Mouse (Mus musculus): ENCODE results near the gene Disp2. TPM values are rescaled to one million over a fixed set of nuclear protein-coding genes. Genes with fewer than 3 reads are reported as not detected.
A peak's percentile ranks its signal among the peaks of the same experiment; 100 is the strongest.

The Disp2 gene
- polyA plus RNA-seq, 1 experiment from 2014 or later = 13.6 TPM

DNA sequence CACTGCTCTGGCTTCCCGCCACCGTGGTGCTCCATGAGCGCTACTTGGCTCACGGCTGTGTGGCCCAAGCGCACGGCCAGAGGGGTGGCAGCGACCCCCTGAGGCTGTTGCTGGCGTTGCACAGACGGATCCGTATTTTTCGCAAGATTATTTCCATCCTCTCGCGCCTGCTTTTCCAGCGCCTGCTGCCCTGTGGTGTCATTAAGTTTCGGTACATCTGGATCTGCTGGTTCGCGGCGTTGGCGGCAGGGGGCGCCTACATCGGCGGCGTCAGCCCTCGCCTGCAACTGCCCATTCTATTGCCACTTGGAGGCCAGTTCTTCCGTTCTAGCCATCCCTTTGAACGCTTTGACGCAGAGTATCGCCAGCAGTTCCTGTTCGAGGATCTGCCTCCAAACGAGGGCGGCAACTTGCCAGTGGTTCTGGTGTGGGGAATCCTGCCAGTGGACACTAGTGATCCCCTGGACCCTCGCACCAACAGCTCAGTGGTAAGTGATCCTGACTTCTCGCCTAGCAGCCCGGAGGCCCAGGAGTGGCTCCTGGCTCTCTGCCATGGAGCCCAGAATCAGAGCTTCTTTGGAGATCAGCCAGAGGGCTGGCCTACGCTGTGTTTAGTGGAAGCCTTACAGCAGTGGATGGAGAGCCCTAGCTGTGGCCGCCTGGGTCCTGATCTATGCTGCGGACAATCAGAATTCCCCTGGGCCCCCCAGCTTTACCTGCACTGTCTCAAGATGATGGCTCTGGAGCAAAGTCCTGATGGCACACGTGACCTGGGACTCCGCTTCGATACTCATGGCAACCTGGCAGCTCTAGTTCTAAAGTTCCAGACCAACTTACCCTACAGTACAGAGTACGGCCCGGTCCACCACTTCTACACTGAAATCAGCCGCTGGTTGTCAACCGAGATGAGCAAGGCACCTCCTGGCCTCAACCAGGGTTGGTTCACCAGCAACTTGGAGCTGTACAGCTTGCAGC, 11.3 kb downstream of the Disp2 start:
- Histone ChIP-seq H3K9ac (0 out of 2 replicates have a peak overlapping the region, but pooled peaks have one; percentile 5), H3K9me3 (replicated peaks) (no peaks in the 10 kb centered on the region), H3K27me3 (no peaks in the 10 kb centered on the region), H3K27ac (no peak overlapping the region), H3K4me3 (peak overlapping the region; percentile 6; the same call in 1 of the 2 replicates), H3K36me3 (ENCODE audit: poor library complexity, severe bottlenecking) (peaks cover 36% of the 10 kb centered on the region), H3K4me2 (peak overlapping the region; percentile 45), H3K4me1 (peaks cover 21% of the 10 kb centered on the region)
- peak; percentile 68 for ATAC-seq
- 25% methylated on average over 44 of the region's 44 CpGs for WGBS

DNA sequence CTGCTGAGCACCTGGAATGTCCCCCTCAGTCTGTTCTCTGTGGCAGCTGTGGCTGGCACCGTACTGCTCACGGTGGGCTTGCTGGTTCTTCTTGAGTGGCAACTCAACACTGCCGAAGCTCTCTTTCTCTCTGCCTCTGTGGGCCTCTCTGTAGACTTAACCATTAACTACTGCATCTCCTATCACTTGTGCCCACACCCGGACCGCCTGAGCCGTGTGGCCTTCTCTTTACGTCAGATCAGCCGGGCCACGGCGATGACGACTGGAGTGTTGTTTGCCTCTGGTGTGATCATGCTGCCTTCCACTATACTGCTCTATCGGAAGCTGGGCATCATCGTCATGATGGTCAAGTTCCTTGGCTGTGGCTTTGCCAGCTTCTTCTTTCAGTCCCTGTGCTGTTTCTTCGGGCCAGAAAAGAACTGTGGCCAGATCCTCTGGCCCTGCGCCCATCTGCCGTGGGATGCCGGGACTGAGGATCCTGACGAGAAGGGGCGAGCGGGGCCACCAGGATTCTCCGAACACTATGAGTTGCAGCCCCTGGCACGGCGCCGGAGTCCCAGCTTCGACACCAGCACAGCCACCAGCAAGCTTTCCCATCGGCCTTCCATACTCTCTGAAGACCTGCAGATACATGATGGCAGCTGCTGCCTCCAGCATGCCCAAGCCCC, 12.2 kb downstream of the Disp2 start:
- H3K4me1 ChIP-seq = peaks cover 21% of the 10 kb centered on the region
- H3K27ac ChIP-seq = no peak overlapping the region
- WGBS = 96% methylated on average over 26 of the region's 26 CpGs
- H3K9ac ChIP-seq = no peak overlapping the region
- H3K27me3 ChIP-seq = no peaks in the 10 kb centered on the region
- no peak for ATAC-seq
- H3K4me3 ChIP-seq = no peak overlapping the region
- no peaks in the 10 kb centered on the region for H3K9me3 ChIP-seq (replicated peaks)
- H3K36me3 ChIP-seq (ENCODE audit: poor library complexity, severe bottlenecking) = peaks cover 29% of the 10 kb centered on the region
- no peak overlapping the region for H3K4me2 ChIP-seq

DNA sequence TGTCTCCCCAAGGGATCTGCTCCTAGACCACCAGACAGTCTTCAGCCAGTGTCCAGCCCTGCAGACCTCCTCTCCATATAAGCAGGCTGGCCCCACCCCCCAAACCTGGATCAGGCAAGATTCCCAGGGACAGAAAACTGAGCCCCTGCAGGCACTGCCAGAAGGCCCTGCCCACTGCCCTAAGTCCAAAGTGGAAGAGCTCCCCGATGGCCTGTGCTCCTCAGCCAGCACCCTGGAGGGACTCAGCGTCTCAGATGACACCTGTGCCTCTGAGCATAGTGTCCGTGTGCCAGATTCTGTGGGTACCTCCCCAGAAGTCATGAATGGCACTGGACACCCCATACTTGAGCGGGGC, 12.7 kb downstream of the Disp2 start:
- H3K36me3 ChIP-seq (ENCODE audit: poor library complexity, severe bottlenecking) = peaks cover 24% of the 10 kb centered on the region
- 85% methylated on average over 4 of the region's 4 CpGs for WGBS
- ATAC-seq = no peak

DNA sequence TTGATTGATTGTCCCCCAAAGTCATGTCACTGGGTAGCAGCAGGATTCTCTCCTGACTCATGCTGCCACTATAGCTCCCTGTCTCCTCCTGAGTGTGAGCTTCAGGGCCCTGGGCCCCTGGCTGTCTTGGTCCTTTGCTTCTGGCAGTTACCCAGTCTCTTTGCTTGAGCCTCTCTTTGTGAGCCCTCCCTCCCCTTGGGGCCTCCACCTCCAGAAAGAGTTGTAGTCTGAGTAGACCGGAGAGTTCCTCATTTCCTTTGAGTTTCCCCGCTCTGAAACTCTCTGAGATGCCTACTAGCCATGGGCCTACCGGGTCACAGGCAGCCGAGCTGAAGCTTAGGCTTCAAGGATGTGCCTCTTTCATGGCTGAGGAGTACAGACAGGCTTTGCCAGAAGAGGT, 14.1 kb downstream of the Disp2 start:
- Histone ChIP-seq H3K9me3 (replicated peaks) (no peaks in the 10 kb centered on the region), H3K27ac (no peak overlapping the region), H3K36me3 (ENCODE audit: poor library complexity, severe bottlenecking) (peaks cover 15% of the 10 kb centered on the region), H3K4me1 (peaks cover 21% of the 10 kb centered on the region), H3K4me2 (no peak overlapping the region), H3K9ac (no peak overlapping the region), H3K27me3 (no peaks in the 10 kb centered on the region; the same call in 1 of the 2 replicates), H3K4me3 (no peak overlapping the region)
- no peak for ATAC-seq
- WGBS = 87% methylated on average over 4 of the region's 4 CpGs

More for the DNA sequence above, 12.7 kb downstream of the Disp2 start:
- H3K27me3 ChIP-seq = no peaks in the 10 kb centered on the region
- no peak overlapping the region for H3K4me2 ChIP-seq
- no peak overlapping the region for H3K9ac ChIP-seq
- H3K27ac ChIP-seq = no peak overlapping the region
- H3K4me3 ChIP-seq = no peak overlapping the region
- H3K4me1 ChIP-seq = peaks cover 21% of the 10 kb centered on the region
- H3K9me3 ChIP-seq (replicated peaks) = no peaks in the 10 kb centered on the region

DNA sequence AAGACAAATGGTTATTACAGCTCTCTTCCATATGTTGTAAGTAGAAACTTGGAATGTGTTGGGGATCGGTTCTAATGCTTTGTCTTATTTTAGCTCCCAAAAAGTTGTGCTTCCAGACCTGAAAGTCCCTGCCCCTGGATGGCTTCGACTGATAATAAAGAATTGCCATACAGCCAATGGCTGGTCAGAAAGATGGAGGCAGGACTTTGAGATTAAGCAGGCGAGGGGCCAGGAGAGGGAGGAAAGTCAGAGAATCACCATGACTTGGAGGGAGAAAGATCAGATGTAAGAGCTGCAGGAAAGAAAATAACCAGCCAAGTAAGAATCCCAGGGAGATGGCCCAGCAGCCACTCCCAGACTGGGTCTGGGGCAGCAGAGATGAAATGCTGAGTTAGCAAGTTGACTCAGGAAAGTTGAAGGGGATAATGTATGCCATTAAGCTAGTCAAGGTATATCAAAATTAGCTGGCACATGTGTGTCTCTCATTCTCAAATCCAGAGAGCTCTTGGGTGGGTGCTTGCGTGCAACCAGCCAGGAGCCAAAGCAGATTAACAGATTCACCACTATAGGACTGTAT, 23.1 kb downstream of the Disp2 start:
- Histone ChIP-seq H3K9ac (no peak overlapping the region), H3K27ac (no peak overlapping the region), H3K4me3 (no peak overlapping the region), H3K27me3 (peaks cover 3% of the 10 kb centered on the region; the same call in 1 of the 2 replicates), H3K4me2 (no peak overlapping the region), H3K9me3 (replicated peaks) (no peaks in the 10 kb centered on the region), H3K36me3 (ENCODE audit: poor library complexity, severe bottlenecking) (no peaks in the 10 kb centered on the region), H3K4me1 (no peaks in the 10 kb centered on the region)
- 78% methylated on average over 4 of the region's 4 CpGs for WGBS
- no peak for ATAC-seq

DNA sequence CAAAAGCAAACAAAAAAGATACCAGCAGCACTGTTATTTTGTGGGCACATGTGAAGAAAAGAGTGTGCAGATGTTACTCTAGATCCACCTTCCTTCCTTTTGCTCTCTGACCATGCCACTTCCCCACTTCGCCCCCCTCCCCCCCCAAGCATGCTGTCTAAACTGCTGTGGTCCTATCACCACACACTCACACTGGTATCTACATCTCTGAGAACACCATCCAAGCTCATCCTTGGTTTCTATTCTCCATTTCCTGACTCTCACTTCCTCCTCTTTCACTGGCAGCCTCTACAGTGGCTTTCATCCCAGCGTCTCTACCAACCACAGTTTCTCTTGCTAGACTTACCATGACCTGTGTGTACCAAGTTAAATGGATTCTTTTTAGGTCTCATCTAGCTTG, 25.0 kb downstream of the Disp2 start:
- Histone ChIP-seq H3K4me1 (no peaks in the 10 kb centered on the region), H3K4me3 (no peak overlapping the region), H3K27me3 (peaks cover 3% of the 10 kb centered on the region; the same call in 1 of the 2 replicates), H3K27ac (no peak overlapping the region), H3K36me3 (ENCODE audit: poor library complexity, severe bottlenecking) (no peaks in the 10 kb centered on the region), H3K9ac (no peak overlapping the region), H3K4me2 (no peak overlapping the region), H3K9me3 (replicated peaks) (no peaks in the 10 kb centered on the region)
- 80% methylated on average over 2 of the region's 2 CpGs for WGBS
- ATAC-seq = no peak

DNA sequence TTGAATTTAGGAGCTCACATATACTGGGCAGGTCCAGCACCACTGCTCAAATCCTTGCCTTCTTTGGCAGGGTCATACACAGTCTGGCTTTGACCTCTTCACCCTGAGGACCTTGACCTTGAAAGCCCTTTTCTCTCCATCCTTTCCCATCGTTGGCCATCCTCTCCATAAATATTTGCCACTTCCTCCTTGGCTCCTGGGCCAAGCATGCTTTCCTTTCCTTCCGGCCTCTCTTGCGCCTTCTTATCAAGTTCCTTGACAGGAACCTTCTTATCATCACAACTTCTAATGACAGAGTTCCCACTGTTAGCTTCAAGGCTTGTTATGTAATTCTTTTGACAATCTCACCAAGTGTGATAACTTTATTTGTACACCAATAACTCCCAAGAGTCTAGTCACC, 25.6 kb downstream of the Disp2 start:
- Histone ChIP-seq H3K4me3 (no peak overlapping the region), H3K4me2 (no peak overlapping the region), H3K9me3 (replicated peaks) (no peaks in the 10 kb centered on the region), H3K36me3 (ENCODE audit: poor library complexity, severe bottlenecking) (no peaks in the 10 kb centered on the region), H3K4me1 (no peaks in the 10 kb centered on the region), H3K27ac (no peak overlapping the region), H3K27me3 (peaks cover 3% of the 10 kb centered on the region; the same call in 1 of the 2 replicates), H3K9ac (no peak overlapping the region)
- no peak for ATAC-seq
- WGBS = 79% methylated on average over 3 of the region's 3 CpGs

DNA sequence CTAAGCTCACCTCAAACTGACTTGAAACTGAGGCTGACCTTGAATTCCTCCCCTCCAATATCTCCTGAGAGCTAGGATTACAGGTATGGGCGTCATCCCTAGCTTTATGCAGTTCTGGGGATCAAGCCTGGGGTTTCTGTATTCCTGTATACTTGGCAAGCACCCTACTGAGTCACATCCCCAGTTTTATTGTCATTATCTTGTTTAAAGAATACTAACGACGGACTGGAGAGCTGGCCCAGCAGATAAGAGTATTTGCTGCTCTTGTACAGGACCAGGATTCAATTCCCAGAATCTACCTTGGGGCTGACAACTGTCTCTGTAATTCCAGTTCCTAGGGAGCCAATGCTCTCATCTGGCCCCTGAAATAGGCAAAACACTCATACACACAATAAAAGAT, 26.2 kb downstream of the Disp2 start:
- Histone ChIP-seq H3K9ac (no peak overlapping the region), H3K27me3 (peaks cover 3% of the 10 kb centered on the region; the same call in 1 of the 2 replicates), H3K4me2 (no peak overlapping the region), H3K9me3 (replicated peaks) (no peaks in the 10 kb centered on the region), H3K36me3 (ENCODE audit: poor library complexity, severe bottlenecking) (no peaks in the 10 kb centered on the region), H3K27ac (no peak overlapping the region), H3K4me3 (no peak overlapping the region), H3K4me1 (no peaks in the 10 kb centered on the region)
- WGBS = 45% methylated on average over 3 of the region's 3 CpGs
- ATAC-seq = no peak

DNA sequence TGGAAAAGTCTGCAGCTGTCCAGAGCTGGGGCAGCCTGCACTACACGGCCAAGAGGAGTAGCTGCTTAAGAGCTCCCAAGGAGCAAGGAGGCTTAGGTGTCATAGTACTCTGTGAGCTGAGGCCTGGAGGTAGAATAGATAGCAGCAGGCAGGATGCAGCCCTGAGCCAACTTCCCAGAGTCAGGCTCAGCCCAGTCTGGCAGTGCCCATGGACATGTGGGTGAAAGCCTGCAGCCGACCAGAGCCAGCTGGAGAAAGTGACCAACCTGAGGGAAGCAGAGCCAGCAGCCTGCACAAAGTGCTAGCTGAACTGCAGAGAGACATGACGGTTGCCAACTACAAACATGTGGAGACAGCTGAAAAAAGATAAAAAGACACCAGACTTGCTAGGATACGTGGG, 27.3 kb downstream of the Disp2 start:
- no peak overlapping the region for H3K9ac ChIP-seq
- H3K4me3 ChIP-seq = no peak overlapping the region
- no peaks in the 10 kb centered on the region for H3K9me3 ChIP-seq (replicated peaks)
- H3K4me2 ChIP-seq = no peak overlapping the region
- ATAC-seq = no peak
- WGBS = 72% methylated on average over 4 of the region's 4 CpGs
- no peaks in the 10 kb centered on the region for H3K36me3 ChIP-seq (ENCODE audit: poor library complexity, severe bottlenecking)
- peaks cover 6% of the 10 kb centered on the region; the same call in 1 of the 2 replicates for H3K27me3 ChIP-seq
- no peaks in the 10 kb centered on the region for H3K4me1 ChIP-seq
- H3K27ac ChIP-seq = no peak overlapping the region

DNA sequence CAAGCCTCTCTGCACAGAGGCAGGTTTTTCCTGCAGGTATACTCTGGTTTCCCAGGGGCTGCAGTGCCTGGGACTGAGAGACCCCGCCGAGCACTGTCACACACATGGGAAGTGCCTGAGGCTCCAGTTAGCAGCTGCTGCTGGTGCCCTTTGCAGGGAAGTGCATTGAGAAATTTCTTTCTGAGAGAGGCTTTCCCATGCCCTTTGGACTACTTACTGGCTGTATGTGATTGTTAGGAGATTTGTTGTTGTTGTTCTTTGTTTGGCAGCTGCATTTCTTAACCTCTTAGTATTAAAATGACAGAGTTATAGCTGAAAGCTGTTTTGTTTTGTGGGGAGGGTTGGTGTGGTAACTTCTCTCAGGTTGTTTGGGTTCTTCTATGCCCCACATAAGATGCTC, 31.3 kb downstream of the Disp2 start:
- Histone ChIP-seq H3K4me1 (peaks cover 20% of the 10 kb centered on the region), H3K27ac (no peak overlapping the region), H3K9me3 (replicated peaks) (no peaks in the 10 kb centered on the region), H3K9ac (no peak overlapping the region), H3K4me3 (no peak overlapping the region), H3K27me3 (peaks cover 6% of the 10 kb centered on the region; the same call in 1 of the 2 replicates), H3K36me3 (ENCODE audit: poor library complexity, severe bottlenecking) (no peaks in the 10 kb centered on the region), H3K4me2 (no peak overlapping the region)
- no peak for ATAC-seq
- 38% methylated on average over 2 of the region's 2 CpGs for WGBS

DNA sequence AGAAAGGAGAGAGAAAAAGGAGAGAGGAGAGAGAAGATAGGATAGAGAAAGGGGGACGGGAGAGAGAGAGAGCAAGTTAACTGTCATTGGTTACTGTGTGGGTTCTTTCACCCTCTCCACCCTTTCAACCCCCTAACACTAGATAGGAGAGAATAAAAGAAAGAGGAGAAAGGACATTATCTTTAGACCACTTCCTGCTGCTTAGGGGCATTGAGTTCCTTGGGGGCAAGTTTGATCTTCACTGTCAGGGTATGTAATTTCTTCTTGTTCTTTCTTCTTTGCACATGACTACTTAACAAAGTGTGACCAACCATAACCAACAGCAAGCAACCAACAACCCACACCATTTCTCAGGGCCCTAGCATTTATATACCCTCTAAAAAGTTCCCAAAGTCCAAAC, 33.2 kb downstream of the Disp2 start:
- H3K4me2 ChIP-seq = no peak overlapping the region
- H3K4me3 ChIP-seq = no peak overlapping the region
- H3K27me3 ChIP-seq = 0 out of 2 replicates have a peak, but pooled peaks cover 3% of the 10 kb centered on the region
- WGBS = 80% methylated on average over 1 of the region's 1 CpGs
- H3K27ac ChIP-seq = no peak overlapping the region
- peaks cover 25% of the 10 kb centered on the region for H3K4me1 ChIP-seq
- no peak for ATAC-seq
- no peak overlapping the region for H3K9ac ChIP-seq
- peaks cover 8% of the 10 kb centered on the region for H3K36me3 ChIP-seq (ENCODE audit: poor library complexity, severe bottlenecking)
- H3K9me3 ChIP-seq (replicated peaks) = no peaks in the 10 kb centered on the region
